Mouse (Mus musculus) embryo, embryonic 11.5 days (tissue): ENCODE measurements around the gene Cdk18.

Source experiments
- DNase-seq: peaks from one replicate; pipeline ENCODE4 v3.0.0-alpha.2; 2012; ENCODE audit warnings: low read depth, low spot score

Gene Cdk18

GRCm38 (mm10) chr1:132113098-132113497 lies 26.4 kb downstream of the Cdk18 start:
- DNase-seq: no peak

GRCm38 (mm10) chr1:132112426-132112825 lies 27.1 kb downstream of the Cdk18 start:
- no peak for DNase-seq

GRCm38 (mm10) chr1:132111411-132111810 lies 28.1 kb downstream of the Cdk18 start:
- DNase-seq: no peak

DNA sequence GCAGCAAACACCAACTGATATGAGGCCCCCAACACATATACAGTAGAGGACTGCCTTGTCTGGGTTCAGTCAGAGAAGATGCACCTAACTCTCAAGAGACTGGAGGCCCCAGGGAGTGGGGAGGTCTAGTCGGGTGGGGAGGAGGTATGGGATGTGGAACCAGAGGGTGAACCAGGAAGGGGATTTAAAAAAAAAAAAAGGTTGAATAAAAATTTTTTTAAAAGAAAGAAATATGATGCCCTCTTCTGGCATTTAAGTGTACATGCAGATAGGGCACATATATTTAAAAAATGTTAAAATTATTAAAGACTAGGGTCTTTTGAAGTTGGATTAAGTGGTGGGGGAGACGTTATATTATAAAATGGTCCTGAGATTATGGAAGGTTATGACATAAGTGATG lies 30.1 kb downstream of the Cdk18 start:
- no peak for DNase-seq

DNA sequence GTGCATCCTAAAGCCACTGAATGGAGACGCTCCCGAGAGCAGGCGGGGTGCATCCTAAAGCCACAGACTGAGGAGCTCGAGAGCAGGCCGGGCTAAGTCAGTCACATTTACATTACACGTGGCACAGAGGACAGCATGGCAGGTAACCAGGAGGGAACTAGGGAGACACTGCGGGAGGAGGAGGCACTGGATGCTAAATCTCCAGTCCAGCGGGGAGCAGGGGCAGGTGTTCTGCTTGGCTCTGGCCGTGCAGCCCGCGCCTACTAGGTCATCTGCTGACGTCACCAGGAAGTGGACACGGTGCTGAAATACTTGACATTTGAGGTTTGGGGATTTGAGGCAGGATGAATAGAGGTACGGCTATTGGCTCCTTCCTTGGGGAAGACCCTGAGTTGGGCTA lies 35.1 kb downstream of the Cdk18 start:
- DNase-seq: no peak

- DNase-seq: no peak
Measured at GRCm38 (mm10) chr1:132101953-132102697, 37.4 kb downstream of the Cdk18 start.

DNA sequence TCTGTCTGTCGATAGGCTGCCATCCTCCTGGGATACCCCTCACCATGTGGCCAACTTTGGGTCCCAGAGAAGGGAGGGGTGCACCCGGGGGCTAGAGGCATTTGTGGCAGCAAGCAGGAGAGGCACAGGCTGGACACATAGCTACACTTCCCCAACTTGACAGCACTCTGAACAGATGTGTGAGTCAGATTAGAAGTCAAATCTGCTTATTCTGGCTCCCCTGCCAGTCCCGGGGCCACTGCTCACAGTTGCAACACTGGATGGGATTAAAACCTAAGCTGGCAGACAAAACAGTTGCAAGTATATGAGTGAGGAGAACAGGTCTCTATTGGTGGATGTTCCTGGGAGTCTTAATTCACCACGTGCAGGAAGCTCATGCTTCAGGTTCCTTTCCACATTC lies 39.7 kb downstream of the Cdk18 start:
- DNase-seq: no peak

DNA sequence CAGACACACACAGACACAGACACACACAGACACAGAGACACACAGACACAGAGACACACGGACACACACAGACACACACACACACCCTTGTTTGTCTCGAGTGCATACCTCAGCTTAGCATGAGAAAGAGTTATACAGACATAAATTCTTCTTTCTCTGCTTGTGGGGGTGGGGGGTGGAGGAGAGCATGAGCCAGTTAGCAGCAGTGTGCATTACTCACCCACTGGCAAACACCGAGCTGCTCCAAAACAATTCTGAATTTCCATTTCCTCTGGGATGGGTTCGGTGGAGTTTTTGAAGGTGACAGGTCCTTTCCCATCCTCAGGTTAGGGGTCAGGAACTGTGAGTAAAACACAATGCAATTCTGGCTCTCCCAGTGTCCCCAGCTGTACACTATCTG lies 40.5 kb downstream of the Cdk18 start:
- no peak for DNase-seq

DNA sequence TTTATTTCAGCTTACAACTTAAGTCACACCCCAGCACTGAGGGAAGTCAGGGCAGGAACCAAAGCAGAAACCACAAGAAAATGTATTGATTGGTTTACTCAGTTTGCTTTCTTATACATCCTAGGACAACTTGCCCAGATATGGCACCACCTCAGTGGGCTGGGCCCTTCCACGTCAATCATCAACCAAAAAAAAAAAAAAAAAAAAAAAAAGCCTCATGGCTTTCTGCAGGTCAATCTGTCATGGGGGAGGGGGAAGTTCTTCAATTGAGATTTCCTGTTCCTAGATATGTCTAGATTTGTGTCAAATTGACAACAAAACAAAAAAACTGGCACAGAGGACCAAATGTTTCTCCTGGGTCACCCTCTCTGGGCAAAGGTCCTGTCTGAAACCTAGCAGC lies 41.4 kb downstream of the Cdk18 start:
- no peak for DNase-seq

DNA sequence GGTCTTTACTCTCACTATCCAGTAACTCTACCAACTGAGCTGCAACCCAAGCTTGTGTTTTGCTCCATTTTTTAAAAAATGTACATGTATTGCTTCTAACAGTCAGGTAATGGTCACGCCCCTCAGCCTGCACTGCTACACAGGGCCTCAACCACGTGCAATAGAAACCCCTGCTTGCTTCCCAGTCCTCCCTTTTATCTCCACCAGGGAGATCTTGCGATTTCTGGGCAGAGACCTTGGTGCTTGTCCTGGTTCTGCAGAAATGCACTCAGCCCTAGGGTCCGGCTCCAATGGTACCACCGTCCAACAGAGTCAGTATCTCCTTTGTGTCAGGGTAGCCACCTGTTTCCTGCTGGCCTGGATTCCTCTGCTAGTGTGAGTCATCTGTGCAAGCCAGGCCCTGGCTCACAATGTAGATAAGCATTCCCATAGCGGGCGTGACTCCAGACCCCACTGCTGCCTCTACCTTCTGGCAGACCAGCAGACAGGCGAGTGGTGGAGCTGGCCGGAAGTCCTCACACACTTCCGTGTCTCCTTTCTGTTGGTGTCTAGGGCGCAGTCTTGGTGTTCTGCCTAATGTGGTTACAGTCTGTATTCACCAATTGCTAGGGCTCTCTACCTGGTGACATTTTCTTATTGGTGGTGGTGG lies 44.0 kb downstream of the Cdk18 start:
- DNase-seq: no peak

- DNase-seq: no peak
Measured at GRCm38 (mm10) chr1:132093269-132093668, 46.2 kb downstream of the Cdk18 start.

DNA sequence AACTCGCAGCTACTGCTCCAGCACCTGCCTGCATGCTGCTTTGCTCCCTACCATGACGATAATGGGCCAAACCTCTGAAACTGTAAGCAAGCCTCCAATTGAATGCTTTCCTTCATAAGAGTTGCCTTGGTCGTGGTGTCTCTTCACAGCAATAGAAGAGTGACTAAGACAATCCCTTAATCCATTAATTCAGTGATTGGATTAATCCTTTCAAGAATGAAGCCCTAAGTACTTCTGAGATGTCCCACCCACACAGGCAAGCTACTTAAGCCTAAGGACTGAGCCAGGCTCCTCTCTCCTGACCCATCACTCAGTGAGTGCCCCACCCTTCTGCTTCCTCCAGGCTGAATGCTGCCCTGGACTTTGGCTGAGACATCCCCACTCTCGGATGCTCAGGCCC lies 49.2 kb downstream of the Cdk18 start:
- no peak for DNase-seq

GRCm38 (mm10) chr1:132089767-132090166 lies 49.7 kb downstream of the Cdk18 start:
- no peak for DNase-seq

DNA sequence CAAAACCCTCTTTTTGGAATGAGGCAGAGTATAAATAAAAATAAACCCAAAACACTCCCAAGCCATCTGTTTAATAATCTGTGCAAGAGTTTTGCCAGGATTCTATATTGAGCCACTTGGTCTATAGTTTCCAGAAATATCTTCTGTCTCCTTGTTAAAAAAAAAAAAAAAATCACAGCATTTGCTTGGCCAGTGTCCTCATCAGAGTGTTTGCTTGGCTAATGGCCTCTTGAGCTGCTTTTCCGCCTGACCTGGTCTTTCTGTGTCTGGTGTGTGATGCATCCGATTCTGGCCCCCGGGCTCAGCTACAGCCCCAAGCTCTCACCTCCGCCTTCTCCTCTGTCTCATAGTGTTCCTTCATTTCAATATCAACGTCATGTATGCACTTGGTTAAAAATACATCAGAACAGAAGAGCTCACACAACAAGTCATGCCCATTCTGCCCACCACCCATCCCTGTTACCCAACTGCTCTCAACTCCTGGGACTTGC lies 51.3 kb downstream of the Cdk18 start:
- no peak for DNase-seq

- DNase-seq: no peak
Measured at GRCm38 (mm10) chr1:132085181-132086049, 54.1 kb downstream of the Cdk18 start.

DNA sequence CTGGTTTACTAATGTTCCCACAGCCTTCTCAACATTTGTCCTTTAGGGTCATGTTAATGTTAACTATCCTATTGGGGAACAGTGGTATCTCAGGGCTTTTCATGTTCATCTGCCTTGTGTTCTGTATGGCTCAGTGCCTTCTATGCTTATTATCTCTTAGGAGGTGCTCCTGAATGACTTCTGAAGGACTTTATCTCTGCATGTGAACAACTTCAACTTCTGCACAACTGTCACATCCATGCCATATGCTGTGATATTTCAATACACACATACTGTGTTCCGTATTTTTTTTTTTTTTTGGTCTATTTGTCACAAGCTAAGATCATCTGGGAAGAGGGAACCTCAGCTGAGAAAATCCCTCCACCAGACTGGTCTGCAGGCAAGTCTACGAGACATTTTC lies 61.1 kb downstream of the Cdk18 start:
- DNase-seq: no peak

DNA sequence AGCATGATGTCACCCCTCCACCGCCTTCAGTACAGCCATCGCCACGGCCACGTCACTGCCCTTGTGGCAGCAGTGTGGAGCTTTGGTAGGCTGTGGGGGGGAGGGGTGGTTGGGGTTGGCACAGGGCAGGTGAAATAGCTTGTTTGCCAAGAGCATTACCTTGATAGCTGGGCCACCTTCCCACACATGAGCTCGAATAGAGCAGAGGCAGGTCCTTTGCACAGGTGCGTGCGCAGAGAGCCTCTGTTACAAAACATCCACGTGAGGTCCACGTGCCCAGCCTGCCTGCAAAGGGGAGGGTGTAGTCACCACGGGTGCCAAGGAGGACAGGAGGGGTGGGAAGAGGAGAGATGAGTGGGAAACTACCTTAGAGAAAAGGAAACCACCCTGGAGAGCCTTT lies 63.9 kb downstream of the Cdk18 start:
- no peak for DNase-seq

DNA sequence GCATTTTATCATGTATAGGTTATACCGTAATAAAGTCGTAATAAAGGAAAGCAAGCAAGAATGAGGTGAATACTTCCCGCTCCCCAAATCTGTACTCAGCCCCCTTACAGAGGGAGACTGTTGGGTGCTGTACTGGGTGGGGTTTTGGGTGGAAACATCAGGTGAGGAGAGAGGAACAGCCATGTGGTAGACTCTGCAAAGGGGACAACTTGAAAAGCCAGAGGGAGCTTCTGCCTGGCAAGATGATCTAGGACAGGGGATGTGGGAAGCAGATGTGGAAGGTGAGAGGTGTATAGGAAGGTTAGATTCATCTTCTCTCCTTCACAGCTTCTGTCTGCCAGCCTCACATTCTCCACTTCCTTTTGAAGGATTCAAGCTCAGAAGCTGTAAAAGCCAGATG lies 68.8 kb downstream of the Cdk18 start:
- DNase-seq: no peak

GRCm38 (mm10) chr1:132069436-132069835 lies 70.0 kb downstream of the Cdk18 start:
- DNase-seq: no peak

DNA sequence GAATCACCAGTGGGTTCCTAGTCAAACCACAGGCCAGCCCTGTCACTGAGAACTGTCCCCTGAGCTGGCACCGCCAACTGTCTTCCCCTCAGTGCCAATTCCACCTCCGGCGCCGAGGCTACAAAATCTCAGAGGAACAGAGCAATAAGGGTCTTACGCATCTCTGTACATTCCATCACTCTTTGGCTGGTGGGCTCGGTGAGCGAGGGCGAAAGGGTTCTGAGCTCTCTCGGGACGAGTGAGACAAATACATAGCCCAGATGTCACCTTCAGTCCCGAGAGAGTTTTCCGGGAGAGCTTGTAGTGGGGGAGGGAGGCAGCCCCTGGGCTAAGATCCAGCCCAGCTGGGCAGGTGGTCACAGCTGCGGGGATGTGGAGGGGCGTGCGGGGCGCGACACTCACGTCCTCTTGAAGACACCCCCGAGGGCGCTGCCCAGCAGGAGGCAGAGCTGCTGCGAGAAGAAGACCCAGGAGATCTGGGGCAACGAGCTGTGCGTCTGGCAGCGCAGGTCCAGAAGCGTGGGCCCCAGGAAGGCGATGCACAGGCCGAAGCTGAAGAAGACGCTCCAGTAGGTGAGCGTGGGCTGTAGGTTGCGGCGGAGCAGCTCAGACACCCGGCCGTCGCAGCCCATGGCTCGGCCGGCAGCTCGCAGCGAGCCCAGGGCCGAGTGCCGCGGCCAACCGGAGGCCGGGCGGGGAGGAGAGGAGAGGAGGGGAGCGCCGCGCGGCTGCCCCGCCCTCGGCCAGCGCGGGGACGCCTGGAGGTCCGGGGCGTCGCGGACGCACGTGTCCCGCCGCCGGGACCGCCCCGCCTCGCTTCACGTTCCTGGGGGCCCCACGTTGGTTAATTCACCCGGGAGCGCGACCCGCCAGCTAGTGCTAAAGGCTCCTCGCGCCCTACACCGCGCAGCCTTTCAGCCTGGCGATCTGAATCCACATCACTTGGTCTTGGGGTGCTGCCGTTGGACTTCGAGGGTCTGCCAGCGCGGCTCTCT lies 71.9 kb downstream of the Cdk18 start, which contains the start of gene Mfsd4a:
Gene Mfsd4a (minus strand): TSS at position 802 of the 995 bp plus-strand sequence.
- no peak for DNase-seq
